Mouse (Mus musculus) T-cell, adult 66 days (primary cell): ENCODE data around the gene Synm. TPM values are rescaled to one million over a fixed set of nuclear protein-coding genes. Genes with fewer than 3 reads are reported as not detected.

Experiments
- total RNA-seq, 2 experiments: library from RNA; stranded (reverse); gene quantifications; 3 replicates in 1 of 2; 4 replicates in 1 of 2; pipeline ENCODE4 v1.2.4; 2023

Gene Synm
- total RNA-seq = not detected

DNA sequence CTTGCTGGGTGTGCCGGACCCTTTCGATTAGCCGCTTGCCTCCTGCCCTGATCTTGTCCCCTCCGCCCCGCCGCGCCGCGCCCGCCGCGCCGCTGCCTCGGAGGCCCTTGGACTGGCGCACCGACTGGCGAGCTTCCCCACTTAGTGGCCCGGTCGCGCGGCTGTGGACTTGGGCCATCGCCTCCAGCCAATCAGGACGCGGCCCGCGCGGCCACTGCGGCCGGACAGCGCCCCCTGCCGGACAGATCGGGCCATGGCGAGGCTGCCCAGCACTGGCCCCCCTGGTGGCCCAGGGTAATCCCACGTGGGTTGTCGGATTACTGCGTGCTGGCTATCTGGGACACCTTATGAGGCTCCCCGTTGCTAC is at the start of gene Synm:
Gene Synm (minus strand): TSS at position 114 of the 367 bp plus-strand sequence.

Other genes with a start within 250 kb of the Synm start
- gene Lrrc28, start 114.5 kb downstream of the Synm start, total RNA-seq = 10 to 100 TPM; 27.3 to 46.9 TPM
- gene Ttc23, start 112.3 kb downstream of the Synm start, total RNA-seq = 1 to 10 TPM; 1.8 to 3.9 TPM
- gene Igf1r, start 193.1 kb upstream of the Synm start, total RNA-seq = 10 to 100 TPM; 31.7 to 36.4 TPM